Mouse (Mus musculus): Measurements from ENCODE around the gene Mrm2. TPM values are rescaled to one million over a fixed set of nuclear protein-coding genes. Genes with fewer than 3 reads are reported as not detected.

Gene Mrm2
- total RNA-seq, 2 experiments from 2014 or later, result 9.7 to 11.2 TPM

GRCm38 (mm10) chr5:140284761-140285160, 46.9 kb downstream of the Mrm2 start:
- intact Hi-C loops (cut with DNase I), result loop anchor here (5.0 kb wide), 2 partner anchors 377 to 447 kb away; partner anchors contain the start of gene Elfn1
- no peak for DNase-seq (ENCODE audit: low spot score in 2 of 2)

GRCm38 (mm10) chr5:140284011-140284410, 47.7 kb downstream of the Mrm2 start:
- intact Hi-C loops (cut with DNase I), result no loop called here
- no peak for DNase-seq (ENCODE audit: low spot score in 2 of 2)

- no peak for DNase-seq (ENCODE audit: low spot score in 2 of 2)
- intact Hi-C loops (cut with DNase I), result no loop called here
Observed at GRCm38 (mm10) chr5:140282900-140283299, 48.8 kb downstream of the Mrm2 start.

GRCm38 (mm10) chr5:140282376-140282775, 49.3 kb downstream of the Mrm2 start:
- no peak for DNase-seq (ENCODE audit: low spot score in 2 of 2)
- intact Hi-C loops (cut with DNase I), result no loop called here

GRCm38 (mm10) chr5:140280205-140280604, 51.5 kb downstream of the Mrm2 start:
- DNase-seq (ENCODE audit: low spot score in 2 of 2), result no peak
- intact Hi-C loops (cut with DNase I), result no loop called here

Other genes with a start within 250 kb of the Mrm2 start
- gene Mad1l1, start 10.3 kb downstream of the Mrm2 start, total RNA-seq (2021), result 10 to 100 TPM; 18.9 to 19.4 TPM
- 1 to 10 TPM; 5.9 to 7.2 TPM for gene Nudt1, start 10.2 kb downstream of the Mrm2 start, total RNA-seq (2021)
- gene Snx8, start 57.4 kb upstream of the Mrm2 start, total RNA-seq (2021), result 10 to 100 TPM; 15.7 to 18.8 TPM
- 100 to 1,000 TPM; 108 to 109 TPM for gene Eif3b, start 87.4 kb upstream of the Mrm2 start, total RNA-seq (2021)
- gene Gm4869, start 113.7 kb upstream of the Mrm2 start, total RNA-seq (2021), result not detected
- 10 to 100 TPM; 19.7 to 19.8 TPM for gene Chst12, start 173.7 kb upstream of the Mrm2 start, total RNA-seq (2021)
- not detected for gene Grifin, start 233.2 kb upstream of the Mrm2 start, total RNA-seq (2021)